Mouse (Mus musculus): ENCODE results near the gene Hnrnpll.
"Not testable (repeated sequence)": the region's sequence is repeated elsewhere in the genome, so short reads cannot be mapped to it uniquely, and the experiment has no call there.

Gene Hnrnpll

DNA sequence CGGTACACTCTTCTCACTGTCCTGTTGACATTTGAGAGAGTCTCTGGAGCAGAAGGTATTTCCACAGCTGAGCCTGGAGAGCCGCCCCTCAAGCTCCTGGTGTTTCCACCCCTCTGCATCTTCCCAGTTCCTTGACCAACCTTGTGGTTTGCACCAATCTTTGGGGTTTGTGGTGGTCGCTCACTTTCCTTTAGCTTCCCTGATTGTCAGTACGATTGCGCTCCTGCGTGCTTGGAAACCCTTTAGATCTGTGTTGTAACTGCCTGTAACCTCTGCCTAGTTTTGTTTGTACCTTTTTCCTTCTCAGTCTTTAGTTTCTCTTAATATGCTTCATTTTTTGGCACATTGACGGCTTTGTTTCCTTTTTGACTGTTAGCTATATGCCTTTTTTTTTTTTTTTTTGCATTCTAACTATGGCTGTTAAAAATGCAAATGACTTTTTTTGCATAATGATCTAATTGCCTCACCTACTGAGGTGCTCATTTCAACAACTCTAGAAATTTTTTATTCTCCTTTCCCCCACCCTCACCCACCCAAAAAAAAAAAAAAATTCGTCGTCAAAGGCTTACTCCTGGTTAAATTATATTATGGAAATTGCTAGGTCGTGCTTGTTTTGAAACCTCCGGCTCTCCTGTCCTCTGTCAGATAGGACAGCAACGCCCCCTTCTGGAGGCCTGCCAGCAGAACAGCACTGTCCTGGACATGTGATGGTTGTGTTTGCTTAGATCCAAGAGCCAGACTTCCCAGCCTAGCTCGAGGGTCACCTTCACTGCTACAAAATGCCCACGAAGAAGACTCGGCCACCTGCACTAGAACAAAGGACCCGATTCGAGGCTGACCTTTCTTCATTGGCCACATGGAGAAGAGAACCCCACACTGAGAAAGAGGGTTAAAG, 57.5 kb downstream of the Hnrnpll start:
- no peak for ATAC-seq (ENCODE audit: insufficient number of reproducible peaks, low FRiP score, low TSS enrichment)

DNA sequence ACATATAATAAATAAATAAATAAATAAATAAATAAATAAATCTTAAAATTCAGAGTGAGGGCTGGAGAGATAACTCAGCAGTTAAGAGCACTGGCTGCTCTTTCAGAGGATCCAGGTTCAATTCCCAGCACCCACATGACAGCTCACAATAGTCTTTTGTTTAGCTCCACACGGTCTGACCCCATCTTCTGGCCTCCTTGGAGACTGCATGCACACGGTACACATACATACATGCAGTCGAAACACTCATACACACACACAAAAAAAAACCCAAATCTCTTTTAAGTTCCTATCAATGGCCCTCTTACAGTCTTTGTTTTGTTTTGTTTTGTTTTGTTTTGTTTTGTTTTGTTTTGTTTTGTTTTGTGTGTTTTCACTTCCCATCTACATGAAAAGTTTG, 58.3 kb downstream of the Hnrnpll start:
- ATAC-seq (ENCODE audit: insufficient number of reproducible peaks, low FRiP score, low TSS enrichment), result not testable (repeated sequence)

DNA sequence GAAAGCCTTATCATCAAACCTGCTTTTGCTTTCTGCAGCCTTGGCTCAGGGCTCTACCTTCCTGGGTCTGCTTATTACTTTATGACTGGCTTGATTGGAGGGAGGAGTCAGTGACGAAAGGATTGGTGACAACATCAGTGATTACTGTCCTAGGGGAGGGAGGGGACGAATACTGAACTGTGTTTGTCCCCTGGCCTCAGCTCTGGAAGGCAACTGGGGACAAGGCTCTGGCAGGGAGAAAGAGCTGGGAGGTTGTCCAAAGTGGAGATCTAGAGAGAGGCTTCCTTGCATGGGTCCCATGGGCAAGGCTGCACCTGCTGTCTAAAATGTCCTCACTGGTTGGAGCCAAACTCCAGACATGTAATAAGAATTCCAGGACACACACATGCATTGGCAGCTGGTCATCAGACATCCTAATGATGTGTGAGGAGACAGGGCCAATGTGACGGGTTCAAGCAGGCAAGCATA, 59.7 kb downstream of the Hnrnpll start:
- ATAC-seq (ENCODE audit: insufficient number of reproducible peaks, low FRiP score, low TSS enrichment), result no peak

DNA sequence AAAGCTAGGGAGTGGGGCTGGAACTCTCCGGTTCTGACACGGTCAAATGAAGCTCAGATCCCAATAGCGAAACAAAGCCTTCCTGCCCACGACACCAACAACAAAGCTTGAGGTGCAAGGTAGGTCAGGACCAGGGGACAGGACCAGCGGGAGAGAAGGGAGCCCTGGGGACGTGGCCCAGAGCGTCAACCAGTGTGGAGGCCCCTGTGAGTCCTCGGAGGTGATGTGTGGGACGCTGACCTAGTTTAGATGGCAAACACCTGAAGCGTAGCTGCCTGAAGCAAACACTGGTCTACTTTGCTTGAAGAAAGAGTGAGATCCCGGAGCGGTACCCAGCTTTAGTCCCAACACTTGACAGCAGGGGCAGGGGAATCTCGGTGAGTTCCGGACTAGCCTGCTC, 62.5 kb downstream of the Hnrnpll start:
- ATAC-seq (ENCODE audit: insufficient number of reproducible peaks, low FRiP score, low TSS enrichment), result peak; percentile 45; the same call in 1 of the 2 replicates

DNA sequence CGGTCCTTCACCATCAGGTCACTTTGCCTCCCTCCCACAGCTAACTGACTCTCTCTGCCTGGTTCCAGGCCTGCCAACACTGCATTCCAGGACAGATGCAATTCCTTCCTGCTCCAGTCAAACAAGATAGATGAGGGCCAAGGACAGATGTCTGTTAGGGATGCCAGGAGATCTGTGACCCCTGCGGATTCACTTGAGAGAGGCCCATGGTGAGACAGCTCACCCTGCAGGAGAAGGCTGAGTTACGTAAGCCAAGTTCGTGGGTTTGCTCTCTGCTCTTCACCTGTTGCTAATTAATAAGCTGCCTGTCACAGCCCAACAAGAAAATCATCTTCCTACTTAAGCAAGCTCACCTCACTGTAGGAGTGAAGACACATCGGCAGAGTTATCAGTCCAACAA, 63.1 kb downstream of the Hnrnpll start:
- no peak for ATAC-seq (ENCODE audit: insufficient number of reproducible peaks, low FRiP score, low TSS enrichment)

DNA sequence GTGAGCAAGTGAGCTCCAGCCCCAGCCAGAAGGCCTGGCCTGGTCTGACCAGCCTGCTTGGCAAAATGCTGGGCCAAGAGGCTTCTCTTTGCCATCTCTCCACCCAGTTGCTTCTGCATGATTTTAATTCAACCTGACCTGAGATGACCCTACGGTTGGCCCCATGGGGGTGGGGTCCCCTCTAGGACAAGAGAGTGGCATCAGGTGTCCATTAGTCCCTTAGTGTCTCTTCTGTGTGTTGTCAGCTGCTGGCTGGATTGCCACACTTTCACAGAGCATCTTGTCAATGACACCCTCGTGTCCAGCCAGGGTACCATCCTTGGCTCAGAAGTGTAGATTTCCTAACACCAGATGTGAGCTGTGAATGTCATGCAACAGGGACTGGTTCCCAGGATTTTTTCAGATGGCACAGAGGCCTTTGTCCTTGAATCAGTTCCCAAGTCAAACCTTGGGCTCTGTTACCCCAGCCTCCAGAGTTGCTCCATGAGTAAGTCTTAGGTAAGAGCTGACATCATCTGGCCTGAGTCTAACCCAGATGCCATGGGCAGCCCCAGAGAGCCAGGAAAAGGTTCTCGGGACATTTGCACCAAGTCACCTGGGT, 66.9 kb downstream of the Hnrnpll start:
- no peak for ATAC-seq (ENCODE audit: insufficient number of reproducible peaks, low FRiP score, low TSS enrichment)

DNA sequence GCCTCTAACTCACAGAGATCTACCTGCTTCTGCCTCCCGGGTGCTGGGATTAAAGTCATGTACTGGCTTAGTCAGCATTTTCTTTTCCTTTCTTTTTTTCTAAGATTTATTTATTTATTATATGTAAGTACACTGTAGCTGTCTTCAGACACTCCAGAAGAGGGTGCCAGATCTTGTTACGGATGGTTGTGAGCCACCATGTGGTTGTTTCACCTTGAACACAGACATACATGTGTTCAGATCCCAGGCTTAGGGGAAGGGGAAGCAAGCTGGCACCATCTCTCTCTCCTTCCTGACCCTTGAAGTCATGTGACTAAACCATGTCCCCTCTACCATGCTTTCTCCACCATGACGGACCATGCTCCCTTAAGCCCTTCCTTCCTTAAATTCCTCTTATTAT, 70.0 kb downstream of the Hnrnpll start:
- ATAC-seq (ENCODE audit: insufficient number of reproducible peaks, low FRiP score, low TSS enrichment), result no peak

DNA sequence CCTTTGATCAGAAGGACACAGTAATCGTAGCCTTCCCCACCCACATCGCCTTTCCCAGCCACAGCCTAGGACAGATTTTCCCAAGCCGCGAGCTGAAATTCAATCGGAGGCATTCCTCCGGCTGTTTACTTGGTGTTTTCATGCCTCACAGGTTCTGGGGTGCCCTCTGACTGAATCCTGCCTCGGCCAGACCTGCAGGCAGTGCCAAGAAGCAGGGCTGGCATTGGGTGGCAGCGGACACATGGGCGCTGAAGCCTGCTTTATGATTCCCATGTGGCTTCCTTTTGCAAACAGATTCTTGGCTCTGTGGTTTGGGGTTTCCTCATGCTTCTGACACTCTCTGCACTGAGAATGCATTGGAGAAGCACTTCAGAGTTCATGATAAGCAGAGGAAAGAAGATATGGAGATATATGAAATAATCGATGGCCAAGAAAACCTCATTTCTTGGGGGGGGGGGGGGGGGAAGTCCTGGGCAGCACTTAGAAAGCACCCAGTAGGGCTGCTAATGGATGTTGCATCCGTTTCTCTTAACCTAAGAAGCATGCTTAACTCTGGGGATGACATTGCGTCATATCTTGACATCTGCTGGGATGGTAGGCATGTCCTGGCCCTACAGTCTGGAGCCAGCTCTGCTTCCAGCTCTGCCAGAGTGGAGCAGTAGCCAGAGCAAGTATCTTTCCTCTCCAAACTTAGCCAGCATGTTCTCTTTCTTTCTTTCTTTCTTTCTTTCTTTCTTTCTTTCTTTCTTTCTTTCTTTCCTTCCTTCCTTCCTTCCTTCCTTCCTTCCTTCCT, 70.8 kb downstream of the Hnrnpll start:
- ATAC-seq (ENCODE audit: insufficient number of reproducible peaks, low FRiP score, low TSS enrichment), result no peak

DNA sequence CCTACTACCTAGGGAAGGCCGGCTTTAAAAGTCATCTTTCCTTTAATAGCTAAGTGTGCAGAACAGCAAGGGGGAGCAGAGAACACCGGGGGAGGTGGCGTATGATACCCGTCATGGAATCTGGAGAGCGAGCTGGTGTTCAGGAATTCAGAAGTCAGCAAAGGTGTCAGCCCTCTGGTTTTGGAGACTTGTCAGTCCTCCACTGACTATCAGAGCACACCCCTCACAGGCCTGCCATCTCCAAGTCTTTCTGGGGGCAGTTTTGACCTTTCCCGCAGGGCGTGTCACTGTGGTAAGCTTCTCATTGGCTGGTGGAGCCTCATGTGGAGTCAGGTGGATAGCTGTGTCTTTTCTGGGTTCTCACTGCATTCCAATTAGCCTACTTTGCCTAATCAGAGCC, 72.0 kb downstream of the Hnrnpll start:
- ATAC-seq (ENCODE audit: insufficient number of reproducible peaks, low FRiP score, low TSS enrichment), result no peak

DNA sequence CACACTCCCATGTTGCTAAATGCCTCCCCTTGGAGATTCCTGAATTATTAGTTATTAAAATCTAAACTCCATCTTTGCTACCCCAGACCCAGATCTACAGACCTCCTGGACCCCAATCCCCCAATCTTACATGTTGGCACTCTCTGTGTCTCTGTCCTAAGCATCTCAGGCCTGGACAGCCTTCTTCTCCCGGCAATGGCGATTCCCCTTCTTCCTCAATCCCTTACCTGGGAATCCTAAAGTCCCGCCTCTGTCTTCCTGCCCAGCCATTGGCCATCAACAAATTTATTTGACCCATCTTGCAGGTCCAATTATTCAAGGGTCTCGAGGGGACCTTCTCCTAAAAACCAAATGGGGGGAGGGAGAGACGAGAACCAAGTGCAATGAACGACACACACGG, 77.7 kb downstream of the Hnrnpll start:
- ATAC-seq (ENCODE audit: insufficient number of reproducible peaks, low FRiP score, low TSS enrichment), result no peak

DNA sequence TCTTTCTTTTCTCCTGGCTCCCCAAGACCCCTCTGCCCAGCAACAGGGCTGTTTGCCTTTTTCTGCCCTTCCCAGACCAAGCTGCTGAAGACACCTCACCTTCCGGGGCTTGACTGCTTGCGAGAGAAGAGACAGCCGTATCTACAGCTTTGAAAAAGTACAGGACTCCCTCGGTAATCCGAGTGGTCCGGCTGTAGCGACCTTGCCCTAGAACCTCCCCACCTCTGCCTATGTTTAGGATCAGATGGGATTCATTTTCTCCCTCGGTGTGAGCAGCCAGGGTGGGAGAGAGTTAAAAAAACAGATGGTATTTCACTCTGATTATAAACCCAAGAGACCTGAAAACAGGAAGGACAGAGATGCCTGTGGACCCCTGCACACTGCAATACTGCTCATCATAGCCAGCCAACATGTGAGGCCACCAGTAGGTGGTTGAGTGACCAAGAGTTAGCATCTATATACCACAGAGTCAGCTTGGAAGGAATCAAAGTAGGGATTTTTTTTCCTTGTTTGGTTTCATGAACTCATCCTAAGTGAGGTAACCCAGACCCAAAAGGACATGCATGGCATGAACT, 79.1 kb downstream of the Hnrnpll start:
- no peak for ATAC-seq (ENCODE audit: insufficient number of reproducible peaks, low FRiP score, low TSS enrichment)

DNA sequence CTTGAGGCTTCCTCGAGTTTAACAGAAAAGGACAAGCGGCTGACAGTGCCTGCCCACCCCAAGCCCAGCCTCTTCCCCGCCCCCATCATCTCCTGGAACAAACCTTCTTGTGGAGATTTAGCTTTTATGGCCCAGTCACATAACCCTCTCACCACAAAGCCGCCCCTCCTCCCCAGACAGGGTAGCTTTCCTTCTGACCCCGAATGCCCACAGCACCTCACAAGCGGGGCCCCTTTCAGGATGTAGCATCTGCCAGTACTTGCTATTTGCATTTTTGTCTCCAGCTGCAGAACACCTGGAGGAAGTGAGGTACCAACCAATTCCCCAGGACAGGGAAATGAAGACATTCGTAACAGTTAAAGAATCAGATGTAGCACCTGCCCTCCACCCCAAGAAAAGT, 79.6 kb downstream of the Hnrnpll start:
- ATAC-seq (ENCODE audit: insufficient number of reproducible peaks, low FRiP score, low TSS enrichment), result no peak; the same call in 1 of the 2 replicates

DNA sequence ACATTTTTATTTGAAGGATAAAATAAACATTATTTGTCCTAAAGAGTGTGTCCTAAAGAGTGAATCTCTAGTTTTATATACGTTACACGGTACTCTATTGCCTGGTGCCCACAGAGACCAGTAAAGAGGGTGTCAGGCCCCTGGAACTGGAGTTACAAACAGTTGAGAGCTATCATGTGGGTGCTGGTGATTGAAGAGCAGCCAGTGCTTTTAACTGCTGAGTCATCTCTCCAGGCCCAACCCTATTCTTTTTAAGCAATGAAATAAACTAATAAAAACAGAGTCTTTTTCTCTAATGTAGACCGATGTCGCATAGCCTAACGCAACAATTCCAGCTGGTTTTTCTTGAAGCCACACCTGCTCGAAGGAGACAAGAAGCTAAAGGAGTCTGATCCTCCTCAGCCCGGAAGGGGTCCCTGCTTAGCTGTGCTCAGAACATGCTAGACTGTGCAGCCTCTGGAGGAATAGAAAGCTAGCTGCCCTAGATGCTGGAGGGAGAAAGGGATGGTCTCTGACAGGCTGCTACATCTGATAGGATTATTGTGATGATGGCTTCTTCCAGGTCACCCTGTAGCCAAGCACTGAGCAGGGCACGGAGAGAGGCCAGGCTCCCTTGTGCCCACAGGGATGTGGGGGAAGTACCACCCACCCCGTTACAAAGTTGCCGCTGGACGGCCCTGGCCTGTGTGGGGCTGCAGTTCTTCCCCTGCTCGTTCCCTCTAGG, 80.2 kb downstream of the Hnrnpll start:
- ATAC-seq (ENCODE audit: insufficient number of reproducible peaks, low FRiP score, low TSS enrichment), result no peak

DNA sequence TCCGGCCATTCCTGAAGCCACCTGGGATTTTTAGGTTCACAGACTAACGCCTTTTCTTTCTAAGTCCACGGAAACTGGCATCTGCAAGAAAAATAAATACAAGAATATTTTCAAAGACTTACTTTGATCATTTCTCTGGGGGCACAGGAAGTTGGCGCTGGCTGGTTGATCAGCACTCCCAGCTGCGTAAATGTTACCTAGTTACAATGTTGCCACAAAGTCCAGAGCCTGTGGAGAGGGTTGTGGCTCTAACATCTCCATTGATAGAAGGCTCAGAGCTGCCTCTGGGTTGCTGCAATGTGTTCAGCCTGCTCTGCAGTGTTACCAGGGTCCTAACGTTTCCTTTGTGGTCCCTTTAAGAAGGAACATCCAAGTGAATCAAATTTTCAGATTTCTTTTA, 80.8 kb downstream of the Hnrnpll start:
- no peak for ATAC-seq (ENCODE audit: insufficient number of reproducible peaks, low FRiP score, low TSS enrichment)

DNA sequence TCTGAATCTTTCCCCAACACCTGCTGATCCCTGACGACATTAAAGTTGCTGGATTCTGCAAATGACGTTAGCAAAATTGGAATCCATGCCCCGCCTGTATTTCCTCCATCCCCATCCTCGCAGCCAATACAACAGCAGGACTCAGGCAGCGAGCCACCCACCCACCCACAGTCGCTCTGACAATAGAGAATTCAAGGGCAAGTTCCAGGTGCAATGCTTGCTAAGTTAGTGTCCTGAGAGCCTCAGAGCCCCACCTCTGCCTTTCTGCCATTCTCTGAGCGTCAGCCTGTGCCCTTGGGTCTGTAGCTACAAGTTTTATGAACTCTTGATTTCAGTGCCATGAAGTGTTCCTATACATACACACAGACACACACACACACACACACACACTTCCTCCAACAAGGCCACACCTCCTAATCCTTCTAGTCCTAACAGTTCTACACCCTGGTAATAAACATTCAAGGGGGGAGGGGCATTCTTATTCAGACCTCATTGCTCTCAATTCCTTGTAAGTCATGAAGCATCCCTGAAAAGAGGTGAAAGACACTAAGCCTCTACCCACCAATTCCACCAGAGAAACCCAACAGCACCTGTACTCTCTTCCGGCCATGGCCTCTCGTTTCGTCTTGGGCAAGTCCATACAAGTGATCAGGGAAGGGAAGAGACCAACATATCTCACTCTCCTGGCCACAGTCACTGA, 81.6 kb downstream of the Hnrnpll start:
- ATAC-seq (ENCODE audit: insufficient number of reproducible peaks, low FRiP score, low TSS enrichment), result no peak
